Mouse (Mus musculus): Measurements from ENCODE around the gene Cbfa2t2.

DNA sequence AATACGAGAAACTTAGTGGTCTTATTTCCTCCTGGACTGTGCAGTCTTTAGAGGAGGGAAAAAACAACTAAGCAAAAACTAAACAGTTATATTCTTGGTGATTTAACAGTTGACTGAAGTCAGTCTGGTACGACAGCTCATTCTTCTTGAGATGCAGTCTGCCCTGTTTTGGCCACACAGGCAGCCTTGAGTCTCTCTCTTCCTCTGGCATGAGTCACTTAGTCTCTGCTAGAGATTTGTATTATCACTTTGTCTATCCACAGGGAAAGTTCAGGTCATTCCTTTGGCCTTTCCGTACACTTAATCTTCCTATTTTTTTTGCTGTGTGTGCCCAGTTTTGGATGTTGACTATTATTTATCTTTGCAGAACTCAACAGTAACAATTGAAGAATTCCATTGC lies 73.9 kb downstream of the Cbfa2t2 start:
- no peak for TF ChIP-seq POLR2A (IDR thresholded peaks at IDR 0.05; ENCODE audit: borderline replicate concordance, extremely low read depth, low read depth, low read length)
- no peak for TF ChIP-seq CTCF (IDR thresholded peaks at IDR 0.05; ENCODE audit: insufficient read depth, low read length)

All from lung, adult 2 months (tissue).